Mouse (Mus musculus): ENCODE data around the gene Rfc4.
"Not testable (repeated sequence)": the region's sequence is repeated elsewhere in the genome, so short reads cannot be mapped to it uniquely, and the experiment has no call there.

DNA sequence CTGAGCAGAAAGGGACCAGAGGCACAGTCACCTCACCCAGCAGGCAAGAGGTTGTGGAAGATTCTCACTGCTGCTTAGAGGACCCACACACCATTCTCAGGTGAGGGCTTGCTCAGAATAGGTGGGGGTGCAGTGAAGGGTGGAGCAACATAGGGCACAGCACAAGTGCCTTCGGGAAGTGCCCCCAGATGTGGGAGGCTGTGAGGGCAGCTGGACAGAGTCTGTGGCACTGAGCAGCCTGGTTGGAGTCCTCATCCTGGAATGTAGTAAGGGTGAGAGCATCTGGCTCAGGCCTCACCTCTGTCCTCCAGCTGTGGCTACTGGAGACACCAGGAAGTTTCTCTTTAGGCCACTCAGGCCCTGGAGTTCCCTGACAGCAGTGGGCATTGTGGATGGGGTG is 30.7 kb downstream of the Rfc4 start:
- not testable (repeated sequence) for TF ChIP-seq CTCF (IDR thresholded peaks at IDR 0.05; ENCODE audit: low read depth, low read length); POLR2A (IDR thresholded peaks at IDR 0.05; ENCODE audit: extremely low read depth, insufficient read depth, low read length)
